Mouse (Mus musculus): ENCODE measurements at regions not wholly inside any gene's neighbourhood (a gene's known extent, or its start where the extent isn't known, plus 50 kb on each side); places are given as distances from the start of the nearest gene placed in this dataset.

- no peak overlapping the region for H3K4me3 ChIP-seq (ENCODE audit: low read length)
- no peaks in the 10 kb centered on the region for H3K4me1 ChIP-seq (ENCODE audit: control insufficient read depth, insufficient read depth, low read length)
- no peak overlapping the region for H3K4me2 ChIP-seq (ENCODE audit: low read depth, low read length)
- no peaks in the 10 kb centered on the region for H3K27me3 ChIP-seq (replicated peaks; ENCODE audit: control insufficient read depth, insufficient read depth, low read length)
- no peak overlapping the region for H3K27ac ChIP-seq (ENCODE audit: low read length)
- WGBS, result 74% methylated on average over 10 of the region's 10 CpGs
- H3K9me3 ChIP-seq (ENCODE audit: control insufficient read depth, low read length), result no peaks in the 10 kb centered on the region
- no peak for ATAC-seq
- no peak overlapping the region for H3K9ac ChIP-seq (ENCODE audit: low read depth, low read length)
- H3K36me3 ChIP-seq (ENCODE audit: control insufficient read depth, insufficient read depth, low read length), result no peaks in the 10 kb centered on the region
Measured at GRCm38 (mm10) chr10:43634371-43635080, 56.4 kb downstream of the Cd24a start.

DNA sequence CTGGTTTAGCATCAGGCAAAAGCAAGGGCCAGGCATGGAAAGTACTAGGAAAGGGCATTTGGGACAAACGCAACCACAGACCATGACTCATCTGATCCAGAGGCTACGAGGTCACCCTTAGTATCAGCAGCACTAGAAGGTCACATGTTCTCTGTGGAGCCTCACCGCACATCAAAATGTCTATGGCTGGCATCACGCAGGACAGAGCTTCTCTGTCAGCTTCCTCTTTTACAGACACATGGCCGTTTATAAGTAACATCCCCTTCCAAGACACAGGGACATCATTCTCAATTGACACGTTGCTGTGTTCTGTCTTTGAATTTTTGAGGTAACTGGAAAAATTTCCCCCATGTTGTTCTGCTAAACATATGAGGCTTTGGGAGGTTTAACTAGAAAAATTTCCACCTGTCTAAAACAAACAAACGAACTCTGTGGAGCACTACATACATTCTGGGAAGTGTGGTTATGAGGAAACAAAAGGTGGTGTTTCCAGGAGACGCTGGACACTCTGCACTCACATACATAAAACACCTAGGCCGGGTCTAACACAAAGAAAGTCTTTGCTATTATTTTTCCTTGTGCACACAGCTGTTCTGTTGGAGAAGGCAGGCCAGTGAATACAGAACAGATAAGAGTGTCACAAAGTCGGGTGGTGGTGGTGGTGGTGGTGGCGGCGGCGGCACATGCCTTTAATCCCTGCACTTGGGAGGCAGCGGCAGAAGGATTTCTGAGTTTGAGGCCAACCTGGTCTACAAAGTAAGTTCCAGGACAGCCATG is 63.3 kb downstream of the Cd24a start:
- Histone ChIP-seq H3K4me2 (ENCODE audit: low read depth, low read length) (no peak overlapping the region), H3K9ac (ENCODE audit: low read depth, low read length) (no peak overlapping the region), H3K9me3 (ENCODE audit: control insufficient read depth, low read length) (no peaks in the 10 kb centered on the region), H3K36me3 (ENCODE audit: control insufficient read depth, insufficient read depth, low read length) (no peaks in the 10 kb centered on the region), H3K27me3 (replicated peaks; ENCODE audit: control insufficient read depth, insufficient read depth, low read length) (no peaks in the 10 kb centered on the region), H3K4me1 (ENCODE audit: control insufficient read depth, insufficient read depth, low read length) (no peaks in the 10 kb centered on the region), H3K27ac (ENCODE audit: low read length) (no peak overlapping the region), H3K4me3 (ENCODE audit: low read length) (no peak overlapping the region)
- ATAC-seq, result no peak
- 67% methylated on average over 14 of the region's 14 CpGs for WGBS

GRCm38 (mm10) chr10:43646326-43646725 is 68.2 kb downstream of the Cd24a start:
- H3K27me3 ChIP-seq (replicated peaks; ENCODE audit: control insufficient read depth, insufficient read depth, low read length), result no peaks in the 10 kb centered on the region
- H3K9ac ChIP-seq (ENCODE audit: low read depth, low read length), result no peak overlapping the region
- H3K4me3 ChIP-seq (ENCODE audit: low read length), result no peak overlapping the region
- H3K27ac ChIP-seq (ENCODE audit: low read length), result no peak overlapping the region
- ATAC-seq, result no peak
- no peaks in the 10 kb centered on the region for H3K36me3 ChIP-seq (ENCODE audit: control insufficient read depth, insufficient read depth, low read length)
- 61% methylated on average over 4 of the region's 4 CpGs for WGBS
- no peaks in the 10 kb centered on the region for H3K4me1 ChIP-seq (ENCODE audit: control insufficient read depth, insufficient read depth, low read length)
- H3K9me3 ChIP-seq (ENCODE audit: control insufficient read depth, low read length), result no peaks in the 10 kb centered on the region
- no peak overlapping the region for H3K4me2 ChIP-seq (ENCODE audit: low read depth, low read length)

DNA sequence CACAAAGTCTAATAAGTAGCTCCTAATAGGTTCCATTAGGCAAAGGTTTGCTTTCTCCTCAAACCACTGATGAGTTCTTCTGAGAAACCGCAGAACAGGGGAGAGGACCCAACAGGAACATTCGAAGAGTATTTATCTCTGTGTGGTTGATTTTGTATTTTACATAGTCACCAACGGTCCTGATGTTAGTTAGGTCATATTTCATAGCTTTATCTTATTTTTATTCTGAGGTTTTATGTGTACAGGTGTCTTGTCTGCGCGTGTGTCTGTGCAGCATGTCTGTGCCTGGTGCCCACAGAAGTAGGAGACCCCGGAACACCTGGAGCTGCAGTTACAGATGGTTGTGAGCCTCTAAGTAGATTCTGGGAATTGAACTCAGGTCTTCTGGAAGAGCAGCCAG is 68.9 kb downstream of the Cd24a start:
- Histone ChIP-seq H3K4me1 (ENCODE audit: control insufficient read depth, insufficient read depth, low read length) (no peaks in the 10 kb centered on the region), H3K4me3 (ENCODE audit: low read length) (no peak overlapping the region), H3K4me2 (ENCODE audit: low read depth, low read length) (no peak overlapping the region), H3K27me3 (replicated peaks; ENCODE audit: control insufficient read depth, insufficient read depth, low read length) (no peaks in the 10 kb centered on the region), H3K9ac (ENCODE audit: low read depth, low read length) (no peak overlapping the region), H3K9me3 (ENCODE audit: control insufficient read depth, low read length) (no peaks in the 10 kb centered on the region), H3K36me3 (ENCODE audit: control insufficient read depth, insufficient read depth, low read length) (no peaks in the 10 kb centered on the region), H3K27ac (ENCODE audit: low read length) (no peak overlapping the region)
- WGBS, result 87% methylated on average over 6 of the region's 6 CpGs
- no peak for ATAC-seq

DNA sequence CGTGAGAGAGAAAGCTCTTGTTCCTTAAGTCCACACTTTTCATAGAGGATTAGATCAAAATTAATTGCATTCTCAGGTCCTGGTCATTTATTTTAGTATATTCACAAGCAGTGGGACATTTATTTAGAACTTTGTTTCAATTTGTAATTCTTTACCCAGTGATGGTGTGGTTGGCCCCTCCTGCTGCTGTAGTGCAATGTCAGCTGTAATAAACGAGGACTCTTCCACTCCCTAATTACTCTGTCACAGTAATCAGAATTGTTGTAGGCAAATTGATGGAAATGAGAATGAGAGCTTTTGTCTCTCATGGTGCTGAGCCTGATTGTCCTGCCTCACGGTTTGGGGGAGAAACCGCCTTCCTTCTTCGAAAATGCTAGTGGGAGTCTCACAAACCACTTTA is 70.1 kb downstream of the Cd24a start:
- WGBS, result 66% methylated on average over 5 of the region's 5 CpGs
- ATAC-seq, result no peak
- Histone ChIP-seq H3K4me1 (ENCODE audit: control insufficient read depth, insufficient read depth, low read length) (no peaks in the 10 kb centered on the region), H3K4me3 (ENCODE audit: low read length) (no peak overlapping the region), H3K27me3 (replicated peaks; ENCODE audit: control insufficient read depth, insufficient read depth, low read length) (no peaks in the 10 kb centered on the region), H3K27ac (ENCODE audit: low read length) (no peak overlapping the region), H3K36me3 (ENCODE audit: control insufficient read depth, insufficient read depth, low read length) (no peaks in the 10 kb centered on the region), H3K9me3 (ENCODE audit: control insufficient read depth, low read length) (no peaks in the 10 kb centered on the region), H3K9ac (ENCODE audit: low read depth, low read length) (no peak overlapping the region), H3K4me2 (ENCODE audit: low read depth, low read length) (no peak overlapping the region)

DNA sequence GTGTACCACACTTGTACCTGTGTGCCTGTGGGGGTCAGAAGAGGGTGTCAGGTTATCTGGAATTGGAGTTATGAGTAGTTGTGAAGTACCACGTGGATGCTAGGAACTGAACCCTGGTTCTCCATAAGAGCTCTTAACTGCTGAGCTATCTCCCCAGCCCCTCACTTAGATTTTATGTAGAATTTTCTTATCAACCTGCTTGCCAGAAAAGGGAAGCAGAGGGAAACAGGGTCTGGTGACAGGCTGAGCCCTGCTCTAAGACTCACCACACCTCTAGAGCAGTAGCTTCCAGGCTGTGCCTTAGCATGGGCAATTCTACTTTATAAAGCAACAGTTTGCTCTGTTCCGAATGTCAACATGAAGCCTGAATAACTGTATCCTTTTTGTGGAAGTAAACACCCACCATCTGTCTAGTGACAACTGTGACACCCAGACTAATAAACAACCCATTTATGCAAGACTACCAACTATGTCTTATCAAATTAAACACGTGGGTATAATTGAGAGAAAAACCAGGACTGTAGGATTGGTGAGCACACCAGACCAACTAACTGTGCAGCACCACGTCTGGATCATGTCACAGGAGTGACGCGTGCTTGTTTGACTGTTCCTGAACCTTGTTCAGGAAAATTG is 70.8 kb downstream of the Cd24a start:
- Histone ChIP-seq H3K27me3 (replicated peaks; ENCODE audit: control insufficient read depth, insufficient read depth, low read length) (no peaks in the 10 kb centered on the region), H3K4me1 (ENCODE audit: control insufficient read depth, insufficient read depth, low read length) (no peaks in the 10 kb centered on the region), H3K4me3 (ENCODE audit: low read length) (no peak overlapping the region), H3K4me2 (ENCODE audit: low read depth, low read length) (no peak overlapping the region), H3K9me3 (ENCODE audit: control insufficient read depth, low read length) (no peaks in the 10 kb centered on the region), H3K27ac (ENCODE audit: low read length) (no peak overlapping the region), H3K9ac (ENCODE audit: low read depth, low read length) (no peak overlapping the region), H3K36me3 (ENCODE audit: control insufficient read depth, insufficient read depth, low read length) (no peaks in the 10 kb centered on the region)
- ATAC-seq, result no peak
- WGBS, result 56% methylated on average over 6 of the region's 6 CpGs

GRCm38 (mm10) chr10:43650449-43650848 is 72.4 kb downstream of the Cd24a start:
- Histone ChIP-seq H3K4me1 (ENCODE audit: control insufficient read depth, insufficient read depth, low read length) (0 out of 2 replicates have a peak, but pooled peaks cover 6% of the 10 kb centered on the region), H3K9ac (ENCODE audit: low read depth, low read length) (no peak overlapping the region), H3K27me3 (replicated peaks; ENCODE audit: control insufficient read depth, insufficient read depth, low read length) (no peaks in the 10 kb centered on the region), H3K36me3 (ENCODE audit: control insufficient read depth, insufficient read depth, low read length) (no peaks in the 10 kb centered on the region), H3K4me3 (ENCODE audit: low read length) (no peak overlapping the region), H3K9me3 (ENCODE audit: control insufficient read depth, low read length) (no peaks in the 10 kb centered on the region), H3K4me2 (ENCODE audit: low read depth, low read length) (no peak overlapping the region), H3K27ac (ENCODE audit: low read length) (no peak overlapping the region)
- ATAC-seq, result no peak
- WGBS, result 79% methylated on average over 1 of the region's 1 CpGs

GRCm38 (mm10) chr10:43651505-43651904 is 73.4 kb downstream of the Cd24a start:
- Histone ChIP-seq H3K4me3 (ENCODE audit: low read length) (no peak overlapping the region), H3K4me1 (ENCODE audit: control insufficient read depth, insufficient read depth, low read length) (0 out of 2 replicates have a peak, but pooled peaks cover 6% of the 10 kb centered on the region), H3K9me3 (ENCODE audit: control insufficient read depth, low read length) (no peaks in the 10 kb centered on the region), H3K36me3 (ENCODE audit: control insufficient read depth, insufficient read depth, low read length) (no peaks in the 10 kb centered on the region), H3K27me3 (replicated peaks; ENCODE audit: control insufficient read depth, insufficient read depth, low read length) (no peaks in the 10 kb centered on the region), H3K9ac (ENCODE audit: low read depth, low read length) (no peak overlapping the region), H3K4me2 (ENCODE audit: low read depth, low read length) (no peak overlapping the region), H3K27ac (ENCODE audit: low read length) (no peak overlapping the region)
- 0 out of 2 replicates have a peak, but pooled peaks have one; percentile 13 for ATAC-seq
- 73% methylated on average over 5 of the region's 5 CpGs for WGBS

- H3K27ac ChIP-seq (ENCODE audit: low read length), result no peak overlapping the region
- H3K4me2 ChIP-seq (ENCODE audit: low read depth, low read length), result no peak overlapping the region
- peak; percentile 44; the same call in 1 of the 2 replicates for ATAC-seq
- H3K9ac ChIP-seq (ENCODE audit: low read depth, low read length), result no peak overlapping the region
- no peaks in the 10 kb centered on the region for H3K9me3 ChIP-seq (ENCODE audit: control insufficient read depth, low read length)
- 60% methylated on average over 13 of the region's 13 CpGs for WGBS
- no peaks in the 10 kb centered on the region for H3K27me3 ChIP-seq (replicated peaks; ENCODE audit: control insufficient read depth, insufficient read depth, low read length)
- no peaks in the 10 kb centered on the region for H3K36me3 ChIP-seq (ENCODE audit: control insufficient read depth, insufficient read depth, low read length)
- no peak overlapping the region for H3K4me3 ChIP-seq (ENCODE audit: low read length)
- 0 out of 2 replicates have a peak, but pooled peaks cover 6% of the 10 kb centered on the region for H3K4me1 ChIP-seq (ENCODE audit: control insufficient read depth, insufficient read depth, low read length)
Measured at GRCm38 (mm10) chr10:43651915-43652314, 73.8 kb downstream of the Cd24a start.
